Mouse (Mus musculus) G1E-ER4 (cell line): ENCODE results near the gene Gm1123. TPM values are rescaled to one million over a fixed set of nuclear protein-coding genes. Genes with fewer than 3 reads are reported as not detected.

Experiments
- GATA1 ChIP-seq: IDR thresholded peaks from one replicate; pipeline ENCODE4 v1.8.0; 2012; ENCODE audit warnings: low read length, inconsistent platforms
- polyA plus RNA-seq: library from polyadenylated mRNA; stranded (reverse); fragments of >175 nt; gene quantifications from 2 replicates; pipeline ENCODE4 v1.2.3, GENCODE M21; 2012

Gm1123 gene
- not detected in 2 replicates for polyA plus RNA-seq

- no peak for TF ChIP-seq GATA1
These were observed at the start of gene Gm1123 for GRCm38 (mm10) chr9:99035575-99035974. TSS of gene Gm1123 (minus strand) at chr9:99035715.

GRCm38 (mm10) chr9:99081718-99082117, 46.2 kb upstream of the Gm1123 start:
- TF ChIP-seq GATA1 = no peak

GRCm38 (mm10) chr9:99081308-99081707, 45.8 kb upstream of the Gm1123 start:
- no peak for TF ChIP-seq GATA1

- TF ChIP-seq GATA1 = no peak
These were observed 45.1 kb upstream of the Gm1123 start for GRCm38 (mm10) chr9:99080657-99081056.

- TF ChIP-seq GATA1 = no peak
These were observed 38.9 kb upstream of the Gm1123 start for GRCm38 (mm10) chr9:99074462-99074861.

- TF ChIP-seq GATA1 = no peak
These were observed 37.0 kb upstream of the Gm1123 start for GRCm38 (mm10) chr9:99072538-99072937.

- no peak for TF ChIP-seq GATA1
These were observed 29.8 kb upstream of the Gm1123 start for GRCm38 (mm10) chr9:99065311-99065710.

- TF ChIP-seq GATA1 = no peak
These were observed 28.7 kb upstream of the Gm1123 start for GRCm38 (mm10) chr9:99064216-99064615.

GRCm38 (mm10) chr9:99062544-99062943, 27.0 kb upstream of the Gm1123 start:
- no peak for TF ChIP-seq GATA1

GRCm38 (mm10) chr9:99057751-99058150, 22.2 kb upstream of the Gm1123 start:
- no peak for TF ChIP-seq GATA1

GRCm38 (mm10) chr9:99049760-99050159, 14.2 kb upstream of the Gm1123 start:
- TF ChIP-seq GATA1 = no peak

GRCm38 (mm10) chr9:99048724-99049250, 13.3 kb upstream of the Gm1123 start:
- TF ChIP-seq GATA1 = no peak

- no peak for TF ChIP-seq GATA1
These were observed 9.2 kb upstream of the Gm1123 start for GRCm38 (mm10) chr9:99044761-99045160.

GRCm38 (mm10) chr9:99042641-99043040, 7.1 kb upstream of the Gm1123 start:
- no peak for TF ChIP-seq GATA1

- no peak for TF ChIP-seq GATA1
These were observed 6.5 kb upstream of the Gm1123 start for GRCm38 (mm10) chr9:99041994-99042393.

GRCm38 (mm10) chr9:99034111-99034510, 1.4 kb downstream of the Gm1123 start:
- TF ChIP-seq GATA1 = no peak

GRCm38 (mm10) chr9:99032031-99032430, 3.5 kb downstream of the Gm1123 start:
- TF ChIP-seq GATA1 = no peak

GRCm38 (mm10) chr9:99021751-99022150, 13.8 kb downstream of the Gm1123 start:
- TF ChIP-seq GATA1 = no peak
